Comparison of ENCODE assay signal across 7 mouse cellular contexts in genomic region chr13:41354591-41354990, GRCm38 (mm10).
A peak's percentile ranks its signal among the peaks of the same experiment; 100 is the strongest.
DNase-seq lines count a peak whose midpoint lies in the region; ATAC-seq and TF ChIP-seq lines count a peak whose summit lies in the region.

No protein-coding gene starts in this region.

- no peak for ATAC-seq in limb, embryonic 12.5 days (ENCODE audit: insufficient number of reproducible peaks, insufficient read depth, low FRiP score, low TSS enrichment, low read depth)
- ATAC-seq in forebrain, embryonic 14.5 days: no peak
- ATAC-seq in intestine, embryonic 14.5 days (replicated peaks; ENCODE audit: low FRiP score, low TSS enrichment, low read depth): no peak
- ATAC-seq in neural tube, embryonic 14.5 days (ENCODE audit: low read depth): no peak

- H3K9ac ChIP-seq in limb, embryonic 12.5 days (replicated peaks): no peak overlapping the region
- peak overlapping the region; percentile 45; the same call in 1 of the 2 replicates for H3K9ac ChIP-seq in forebrain, embryonic 14.5 days (ENCODE audit: low read length)
- no peak overlapping the region for H3K9ac ChIP-seq in intestine, embryonic 14.5 days (ENCODE audit: low read length)
- no peak overlapping the region; the same call in 1 of the 2 replicates for H3K9ac ChIP-seq in neural tube, embryonic 14.5 days (replicated peaks; ENCODE audit: low read depth, low read length)

- no peak for TF ChIP-seq CTCF in left cerebral cortex, adult 2 months (IDR thresholded peaks at IDR 0.05)

- no peaks in the 10 kb centered on the region for H3K36me3 ChIP-seq in limb, embryonic 12.5 days
- no peaks in the 10 kb centered on the region for H3K36me3 ChIP-seq in limb, embryonic 10.5 days
- H3K36me3 ChIP-seq in forebrain, embryonic 14.5 days (ENCODE audit: control insufficient read depth, insufficient read depth, low read length): no peaks in the 10 kb centered on the region
- H3K36me3 ChIP-seq in intestine, embryonic 14.5 days (ENCODE audit: control insufficient read depth, insufficient read depth, low read length): no peaks in the 10 kb centered on the region
- H3K36me3 ChIP-seq in neural tube, embryonic 14.5 days (ENCODE audit: control insufficient read depth, insufficient read depth, low read length): no peaks in the 10 kb centered on the region

- 61% methylated on average over 6 of the region's 6 CpGs for WGBS in limb, embryonic 12.5 days
- WGBS in limb, embryonic 10.5 days: 64% methylated on average over 6 of the region's 6 CpGs
- WGBS in forebrain, embryonic 14.5 days: 13% methylated on average over 6 of the region's 6 CpGs
- 61% methylated on average over 6 of the region's 6 CpGs for WGBS in intestine, embryonic 14.5 days
- WGBS in neural tube, embryonic 14.5 days: 19% methylated on average over 6 of the region's 6 CpGs

- H3K4me1 ChIP-seq in limb, embryonic 12.5 days (replicated peaks): peaks cover 56% of the 10 kb centered on the region
- H3K4me1 ChIP-seq in limb, embryonic 10.5 days: peaks cover 38% of the 10 kb centered on the region
- H3K4me1 ChIP-seq in forebrain, embryonic 14.5 days (ENCODE audit: control insufficient read depth, insufficient read depth, low read length): peaks cover 44% of the 10 kb centered on the region
- peaks cover 25% of the 10 kb centered on the region; the same call in 1 of the 2 replicates for H3K4me1 ChIP-seq in intestine, embryonic 14.5 days (replicated peaks; ENCODE audit: control insufficient read depth, insufficient read depth, low read length)
- peaks cover 28% of the 10 kb centered on the region for H3K4me1 ChIP-seq in neural tube, embryonic 14.5 days (ENCODE audit: control insufficient read depth, insufficient read depth, low read length)

- DNase-seq in limb, embryonic 10.5 days (ENCODE audit: low spot score): no peak
- DNase-seq in forebrain, embryonic 14.5 days (ENCODE audit: low spot score): no peak
- no peak for DNase-seq in intestine, embryonic 14.5 days (ENCODE audit: low spot score)
- no peak for DNase-seq in left cerebral cortex, adult 2 months (ENCODE audit: extremely low spot score in 1 of 2, low spot score in 2 of 2)
- DNase-seq in cerebellum, adult 11-12 months: no peak

- H3K9me3 ChIP-seq in limb, embryonic 12.5 days: no peaks in the 10 kb centered on the region
- no peaks in the 10 kb centered on the region for H3K9me3 ChIP-seq in limb, embryonic 10.5 days (replicated peaks)
- no peaks in the 10 kb centered on the region for H3K9me3 ChIP-seq in forebrain, embryonic 14.5 days (replicated peaks; ENCODE audit: control insufficient read depth, low read length)
- H3K9me3 ChIP-seq in intestine, embryonic 14.5 days (ENCODE audit: control insufficient read depth, low read length): no peaks in the 10 kb centered on the region
- H3K9me3 ChIP-seq in neural tube, embryonic 14.5 days (ENCODE audit: control insufficient read depth, low read length): no peaks in the 10 kb centered on the region

- peaks cover 2% of the 10 kb centered on the region; the same call in 1 of the 2 replicates for H3K27me3 ChIP-seq in limb, embryonic 12.5 days
- H3K27me3 ChIP-seq in limb, embryonic 10.5 days (ENCODE audit: low read depth, poor library complexity, severe bottlenecking): no peaks in the 10 kb centered on the region
- no peaks in the 10 kb centered on the region for H3K27me3 ChIP-seq in forebrain, embryonic 14.5 days (replicated peaks; ENCODE audit: control insufficient read depth, insufficient read depth, low read length)
- H3K27me3 ChIP-seq in intestine, embryonic 14.5 days (replicated peaks; ENCODE audit: control insufficient read depth, insufficient read depth, low read length): no peaks in the 10 kb centered on the region
- H3K27me3 ChIP-seq in neural tube, embryonic 14.5 days (ENCODE audit: control insufficient read depth, insufficient read depth, low read length): no peaks in the 10 kb centered on the region

- intact Hi-C loops in left cerebral cortex, adult 2 months (cut with DNase I): no loop called here

- no peak overlapping the region; the same call in 1 of the 2 replicates for H3K4me2 ChIP-seq in limb, embryonic 12.5 days
- H3K4me2 ChIP-seq in forebrain, embryonic 14.5 days (ENCODE audit: low read length): peak overlapping the region; percentile 75
- H3K4me2 ChIP-seq in intestine, embryonic 14.5 days (ENCODE audit: low read length): peak overlapping the region; percentile 64
- H3K4me2 ChIP-seq in neural tube, embryonic 14.5 days (ENCODE audit: low read depth, low read length): peak overlapping the region; percentile 33

- no peak overlapping the region for H3K4me3 ChIP-seq in limb, embryonic 12.5 days (replicated peaks)
- no peak overlapping the region for H3K4me3 ChIP-seq in limb, embryonic 10.5 days
- H3K4me3 ChIP-seq in forebrain, embryonic 14.5 days (ENCODE audit: low read depth, low read length): 0 out of 2 replicates have a peak overlapping the region, but pooled peaks have one; percentile 1
- H3K4me3 ChIP-seq in intestine, embryonic 14.5 days (ENCODE audit: low read depth, low read length): peak overlapping the region; percentile 19
- H3K4me3 ChIP-seq in neural tube, embryonic 14.5 days (ENCODE audit: low read depth, low read length): no peak overlapping the region; the same call in 1 of the 2 replicates
- no peak overlapping the region for H3K4me3 ChIP-seq in left cerebral cortex, adult 2 months

- 0 out of 2 replicates have a peak overlapping the region, but pooled peaks have one; percentile 42 for H3K27ac ChIP-seq in limb, embryonic 12.5 days
- H3K27ac ChIP-seq in limb, embryonic 10.5 days: no peak overlapping the region
- H3K27ac ChIP-seq in forebrain, embryonic 14.5 days (ENCODE audit: low read depth, low read length): peak overlapping the region; percentile 61; the same call in 1 of the 2 replicates
- peak overlapping the region; percentile 1; the same call in 1 of the 2 replicates for H3K27ac ChIP-seq in intestine, embryonic 14.5 days (ENCODE audit: low read depth)
- no peak overlapping the region for H3K27ac ChIP-seq in neural tube, embryonic 14.5 days (ENCODE audit: low read depth, low read length)
- H3K27ac ChIP-seq in left cerebral cortex, adult 2 months: no peak overlapping the region

Comparison
In these comparisons a context has a peak if more than half of its experiments do, and no peak if none do; other contexts are left out.
1. H3K27ac ChIP-seq: peak in limb, embryonic 12.5 days (single experiment), forebrain, embryonic 14.5 days (single experiment) and intestine, embryonic 14.5 days (single experiment); none in limb, embryonic 10.5 days (single experiment), neural tube, embryonic 14.5 days (single experiment) and left cerebral cortex, adult 2 months (single experiment).
2. H3K4me3 ChIP-seq: peak in forebrain, embryonic 14.5 days (single experiment) and intestine, embryonic 14.5 days (single experiment); none in limb, embryonic 12.5 days (single experiment), limb, embryonic 10.5 days (single experiment), neural tube, embryonic 14.5 days (single experiment) and left cerebral cortex, adult 2 months (single experiment).